Mouse (Mus musculus) kidney, embryonic 14.5 days (tissue): Measurements from ENCODE around the gene Sez6l. TPM values are rescaled to one million over a fixed set of nuclear protein-coding genes. Genes with fewer than 3 reads are reported as not detected.
A peak's percentile ranks its signal among the peaks of the same experiment; 100 is the strongest.

Source experiments
- ATAC-seq: fragments of 200-750 bp; cut with Nextera tagmentation; 2 replicates; pipeline ENCODE4 v1.8.0; 2017; ENCODE audit warnings: moderate number of reproducible peaks, mild to moderate bottlenecking, moderate TSS enrichment, moderate library complexity; ENCODE audit not compliant: low FRiP score, low TSS enrichment
- H3K27ac ChIP-seq: fragments of 300-500 bp; sonication (generic); 2 replicates; pipeline ENCODE4 v1.5.1; 2014; ENCODE audit warnings: low read depth, mild to moderate bottlenecking, low read length, moderate library complexity, mixed read lengths
- H3K27me3 ChIP-seq: fragments of 300-500 bp; sonication (generic); 2 replicates; pipeline ENCODE4 v1.6.1; 2014; ENCODE audit warnings: mild to moderate bottlenecking, low read length; ENCODE audit not compliant: control insufficient read depth, insufficient read depth
- H3K36me3 ChIP-seq: fragments of 300-500 bp; sonication (generic); 2 replicates; pipeline ENCODE4 v1.6.1; 2014; ENCODE audit warnings: low read length, mixed read lengths; ENCODE audit not compliant: control insufficient read depth, insufficient read depth
- H3K4me1 ChIP-seq: fragments of 300-500 bp; sonication (generic); 2 replicates; pipeline ENCODE4 v1.6.1; 2014; ENCODE audit warnings: low read length, mixed read lengths; ENCODE audit not compliant: control insufficient read depth, insufficient read depth
- H3K4me2 ChIP-seq: fragments of 300-500 bp; sonication (generic); replicated peaks from 2 replicates; pipeline ENCODE4 v1.6.1; 2014; ENCODE audit warnings: low read depth, mild to moderate bottlenecking, low read length
- H3K4me3 ChIP-seq: fragments of 300-500 bp; sonication (generic); 2 replicates; pipeline ENCODE4 v1.5.1; 2014; ENCODE audit warnings: mild to moderate bottlenecking, low read length
- H3K9ac ChIP-seq: fragments of 300-500 bp; sonication (generic); 2 replicates; pipeline ENCODE4 v1.6.1; 2014; ENCODE audit warnings: low read depth, mild to moderate bottlenecking, low read length, moderate library complexity
- H3K9me3 ChIP-seq: fragments of 300-500 bp; sonication (generic); 2 replicates; pipeline ENCODE4 v1.6.1; 2016; ENCODE audit warnings: low read length; ENCODE audit not compliant: control insufficient read depth
- WGBS: fragments of 180-500 bp; shearing (Covaris S2); extraction: QIAGEN DNeasy Blood & Tissue Kit; methylation state at CpG from one replicate; pipeline ENCODE4 v1.1.7; 2014; 5-methylcytosine and 5-hydroxymethylcytosine counted together
- polyA plus RNA-seq: library from polyadenylated mRNA; unstranded; fragments of >200 nt; fragmentation: Nextera tagmentation; extraction: Ambion mirVana; gene quantifications from 2 replicates; pipeline ENCODE4 v1.2.1, GENCODE M21; 2014

Sez6l gene
- polyA plus RNA-seq, 1 experiment from 2014 or later = 0.26 TPM

GRCm38 (mm10) chr5:112573916-112574315 is 3.1 kb downstream of the Sez6l start:
- H3K27ac ChIP-seq = no peak overlapping the region
- H3K36me3 ChIP-seq = no peaks in the 10 kb centered on the region
- no peak overlapping the region for H3K9ac ChIP-seq
- no peak overlapping the region for H3K4me3 ChIP-seq
- H3K4me1 ChIP-seq = peaks cover 5% of the 10 kb centered on the region; the same call in 1 of the 2 replicates
- H3K9me3 ChIP-seq = no peaks in the 10 kb centered on the region
- ATAC-seq = no peak
- peaks cover 55% of the 10 kb centered on the region for H3K27me3 ChIP-seq
- no peak overlapping the region for H3K4me2 ChIP-seq
- 13% methylated on average over 8 of the region's 8 CpGs for whole genome bisulfite sequencing

DNA sequence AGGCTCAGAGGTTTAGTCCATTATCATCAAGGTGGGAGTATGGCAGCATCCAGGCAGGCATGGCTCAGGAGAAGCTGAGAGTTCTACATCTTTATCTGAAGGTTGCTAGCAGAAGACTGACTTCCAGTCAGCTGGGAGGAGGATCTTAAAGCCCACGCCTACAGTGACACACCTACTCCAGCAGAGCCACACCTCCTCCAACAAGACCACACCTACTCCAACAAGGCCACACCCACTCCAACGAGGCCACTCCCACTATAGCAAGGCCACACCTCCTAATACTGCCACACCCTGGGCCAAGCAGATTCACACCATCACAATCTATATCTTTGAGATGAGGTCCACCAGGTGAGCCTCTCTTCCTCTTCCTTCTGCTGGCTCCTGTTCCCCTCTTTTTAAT is 4.8 kb downstream of the Sez6l start:
- H3K4me1 ChIP-seq = peaks cover 4% of the 10 kb centered on the region; the same call in 1 of the 2 replicates
- no peak overlapping the region for H3K4me3 ChIP-seq
- no peaks in the 10 kb centered on the region for H3K36me3 ChIP-seq
- H3K27ac ChIP-seq = no peak overlapping the region
- no peak overlapping the region for H3K9ac ChIP-seq
- 47% methylated on average over 2 of the region's 2 CpGs for WGBS
- no peaks in the 10 kb centered on the region for H3K9me3 ChIP-seq
- ATAC-seq = no peak
- peaks cover 40% of the 10 kb centered on the region for H3K27me3 ChIP-seq
- H3K4me2 ChIP-seq = no peak overlapping the region

- H3K4me2 ChIP-seq = no peak overlapping the region
- no peaks in the 10 kb centered on the region for H3K36me3 ChIP-seq
- no peaks in the 10 kb centered on the region for H3K9me3 ChIP-seq
- H3K9ac ChIP-seq = no peak overlapping the region
- no peak overlapping the region for H3K4me3 ChIP-seq
- H3K27ac ChIP-seq = no peak overlapping the region
- WGBS = 28% methylated on average over 8 of the region's 8 CpGs
- 0 out of 2 replicates have a peak, but pooled peaks cover 6% of the 10 kb centered on the region for H3K27me3 ChIP-seq
- ATAC-seq = peak; percentile 51; the same call in 1 of the 2 replicates
- no peaks in the 10 kb centered on the region for H3K4me1 ChIP-seq
Measured at GRCm38 (mm10) chr5:112565489-112565888, 11.5 kb downstream of the Sez6l start.

GRCm38 (mm10) chr5:112565083-112565482 is 11.9 kb downstream of the Sez6l start:
- H3K27ac ChIP-seq = no peak overlapping the region
- H3K27me3 ChIP-seq = 0 out of 2 replicates have a peak, but pooled peaks cover 6% of the 10 kb centered on the region
- ATAC-seq = peak; percentile 56; the same call in 1 of the 2 replicates

GRCm38 (mm10) chr5:112560869-112561499 is 16.0 kb downstream of the Sez6l start:
- Histone ChIP-seq H3K9me3 (no peaks in the 10 kb centered on the region), H3K9ac (no peak overlapping the region), H3K4me1 (no peaks in the 10 kb centered on the region), H3K27me3 (0 out of 2 replicates have a peak, but pooled peaks cover 6% of the 10 kb centered on the region), H3K4me3 (no peak overlapping the region), H3K27ac (no peak overlapping the region), H3K4me2 (no peak overlapping the region), H3K36me3 (no peaks in the 10 kb centered on the region)
- 49% methylated on average over 15 of the region's 15 CpGs for WGBS
- ATAC-seq = no peak

More at GRCm38 (mm10) chr5:112565083-112565482, 11.9 kb downstream of the Sez6l start:
- 69% methylated on average over 17 of the region's 17 CpGs for WGBS
- H3K36me3 ChIP-seq = no peaks in the 10 kb centered on the region
- no peak overlapping the region for H3K4me2 ChIP-seq
- no peaks in the 10 kb centered on the region for H3K4me1 ChIP-seq
- no peaks in the 10 kb centered on the region for H3K9me3 ChIP-seq
- H3K4me3 ChIP-seq = no peak overlapping the region
- no peak overlapping the region for H3K9ac ChIP-seq

DNA sequence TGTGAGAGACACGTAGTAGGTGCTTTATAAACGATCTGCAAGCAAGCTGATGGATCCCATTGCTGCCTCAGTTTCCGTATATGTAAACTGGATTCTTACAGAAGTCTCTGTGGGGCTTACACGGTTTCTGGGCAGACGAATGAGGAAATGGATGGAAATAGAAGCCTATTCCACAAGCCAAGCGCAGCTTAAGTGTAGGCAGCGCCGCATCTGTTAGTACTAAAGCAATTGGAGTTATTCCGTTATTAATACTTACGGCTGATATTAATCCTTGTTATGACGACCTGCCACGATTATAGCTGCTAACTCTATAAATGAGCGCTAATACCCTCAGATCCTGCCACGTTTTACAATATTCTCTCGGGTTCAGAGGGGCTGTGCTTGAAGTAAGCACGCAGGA is 16.8 kb downstream of the Sez6l start:
- Histone ChIP-seq H3K4me2 (no peak overlapping the region), H3K9ac (no peak overlapping the region), H3K27ac (no peak overlapping the region), H3K4me1 (no peaks in the 10 kb centered on the region), H3K9me3 (no peaks in the 10 kb centered on the region), H3K27me3 (0 out of 2 replicates have a peak, but pooled peaks cover 6% of the 10 kb centered on the region), H3K4me3 (no peak overlapping the region), H3K36me3 (no peaks in the 10 kb centered on the region)
- 83% methylated on average over 16 of the region's 16 CpGs for WGBS
- no peak for ATAC-seq

DNA sequence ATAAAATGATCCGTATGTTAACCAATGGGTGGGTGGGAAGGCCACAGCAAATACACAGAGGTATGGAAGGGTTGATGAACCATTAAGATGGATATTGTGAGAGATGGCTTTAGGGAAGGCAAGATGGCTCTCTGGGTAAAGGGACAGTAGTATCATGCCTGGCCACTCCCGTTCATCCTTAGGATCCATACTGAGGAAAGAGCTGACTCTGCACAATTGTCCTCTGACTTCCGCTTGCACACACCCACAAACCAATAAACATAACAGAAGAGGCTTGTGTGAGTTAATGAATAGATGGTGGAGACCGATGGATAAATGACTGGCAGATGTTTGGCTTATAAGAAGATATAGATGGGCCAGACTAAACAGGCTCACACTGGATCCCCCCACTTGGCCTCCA is 19.6 kb downstream of the Sez6l start:
- Histone ChIP-seq H3K27ac (no peak overlapping the region), H3K9ac (no peak overlapping the region), H3K9me3 (no peaks in the 10 kb centered on the region), H3K36me3 (no peaks in the 10 kb centered on the region), H3K4me1 (no peaks in the 10 kb centered on the region), H3K27me3 (0 out of 2 replicates have a peak, but pooled peaks cover 1% of the 10 kb centered on the region), H3K4me3 (no peak overlapping the region), H3K4me2 (no peak overlapping the region)
- 88% methylated on average over 4 of the region's 4 CpGs for WGBS
- ATAC-seq = no peak

DNA sequence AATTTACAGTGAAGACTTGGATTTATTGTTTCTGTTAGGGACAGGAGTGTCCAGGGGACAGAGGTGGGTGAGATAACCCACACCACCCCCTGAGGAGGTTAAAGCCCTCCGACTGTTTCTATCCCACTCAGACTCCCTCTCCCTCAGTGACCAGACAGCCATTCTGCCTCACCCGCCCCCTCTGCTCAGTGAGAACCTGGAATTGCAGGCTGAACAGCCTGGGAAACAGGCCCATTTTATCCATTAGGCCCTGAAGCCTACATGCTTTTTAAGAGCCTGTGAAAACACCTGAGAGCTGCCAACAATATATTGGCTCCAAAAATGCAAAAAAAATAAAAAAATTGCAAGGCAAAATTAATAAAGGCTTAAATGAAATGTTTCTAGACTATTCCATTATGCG is 20.3 kb downstream of the Sez6l start:
- no peak for ATAC-seq
- no peak overlapping the region for H3K4me2 ChIP-seq
- 67% methylated on average over 3 of the region's 3 CpGs for WGBS
- H3K36me3 ChIP-seq = no peaks in the 10 kb centered on the region
- no peaks in the 10 kb centered on the region for H3K27me3 ChIP-seq
- 0 out of 2 replicates have a peak, but pooled peaks cover 4% of the 10 kb centered on the region for H3K4me1 ChIP-seq
- H3K27ac ChIP-seq = no peak overlapping the region
- no peak overlapping the region for H3K4me3 ChIP-seq
- H3K9me3 ChIP-seq = no peaks in the 10 kb centered on the region
- no peak overlapping the region for H3K9ac ChIP-seq

DNA sequence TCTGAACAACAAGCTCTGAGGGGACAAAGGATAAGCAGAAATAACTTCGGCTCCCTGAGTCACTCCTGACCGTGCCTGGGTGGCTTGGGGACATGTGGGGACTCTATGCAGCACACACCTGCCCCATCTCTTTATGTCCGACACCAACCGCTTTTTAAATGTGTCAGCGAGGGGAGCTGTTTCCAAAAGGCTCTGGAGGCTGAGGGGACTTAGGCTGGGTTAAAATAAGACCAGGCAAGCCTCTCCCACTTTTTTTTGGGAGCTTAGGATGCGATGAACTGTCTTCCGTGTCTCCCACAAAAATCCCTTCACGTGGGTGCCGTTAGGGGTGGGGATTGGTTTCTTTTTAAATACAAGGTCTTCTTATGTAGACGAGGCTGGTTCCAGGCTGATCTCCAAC is 22.5 kb downstream of the Sez6l start:
- Histone ChIP-seq H3K9me3 (no peaks in the 10 kb centered on the region), H3K9ac (no peak overlapping the region), H3K4me1 (0 out of 2 replicates have a peak, but pooled peaks cover 4% of the 10 kb centered on the region), H3K27me3 (no peaks in the 10 kb centered on the region), H3K4me2 (no peak overlapping the region), H3K4me3 (no peak overlapping the region), H3K36me3 (no peaks in the 10 kb centered on the region), H3K27ac (no peak overlapping the region)
- ATAC-seq = no peak
- WGBS = 73% methylated on average over 10 of the region's 10 CpGs
